ENCODE assay signal across 47 mouse cellular contexts in genomic region chr9:78070496-78070895, GRCm38 (mm10). TPM values are rescaled to one million over a fixed set of nuclear protein-coding genes. Genes with fewer than 3 reads are reported as not detected.
"Had no signal": no experiment of that assay in that cellular context is flagged by ENCODE, and none has a peak within 500 bp of the region (broad histone marks: within the 10 kb centered on the region; RNA-seq: fewer than 3 reads in every experiment).

No protein-coding gene starts in this region.

- H3K36me3 ChIP-seq: heart, embryonic 10.5 days; heart, embryonic 12.5 days; heart, embryonic 13.5 days; heart, embryonic 15.5 days; hindbrain, embryonic 10.5 days; hindbrain, embryonic 12.5 days; hindbrain, embryonic 13.5 days; hindbrain, embryonic 15.5 days; intestine, embryonic 15.5 days; kidney, embryonic 15.5 days had no signal

- DNase-seq: heart, postnatal 10 days; heart, postnatal 36 days; heart, postnatal 4 days; kidney, adult 11 months; kidney, adult 18-20 months; kidney, adult 2 months; kidney, adult 8-10 months; kidney, adult 9 months; kidney, postnatal 10 days; kidney, postnatal 14 days; kidney, postnatal 25 days; kidney, postnatal 36 days; kidney, postnatal 4 days; layer of hippocampus, adult 9-11 months; layer of hippocampus, postnatal 36 days had no signal

- H3K4me3 ChIP-seq: heart, embryonic 10.5 days; heart, embryonic 12.5 days; heart, embryonic 13.5 days; heart, embryonic 15.5 days; hindbrain, embryonic 10.5 days; hindbrain, embryonic 12.5 days; hindbrain, embryonic 13.5 days; hindbrain, embryonic 15.5 days; intestine, embryonic 15.5 days; kidney, embryonic 15.5 days; layer of hippocampus, adult 2 months had no signal

- H3K4me1 ChIP-seq: heart, embryonic 10.5 days; heart, embryonic 12.5 days; heart, embryonic 13.5 days; heart, embryonic 15.5 days; hindbrain, embryonic 10.5 days; hindbrain, embryonic 13.5 days; hindbrain, embryonic 15.5 days; intestine, embryonic 15.5 days; kidney, embryonic 15.5 days had no signal

- H3K9ac ChIP-seq: heart, embryonic 12.5 days; heart, embryonic 13.5 days; heart, embryonic 15.5 days; hindbrain, embryonic 12.5 days; hindbrain, embryonic 13.5 days; hindbrain, embryonic 14.5 days; hindbrain, embryonic 15.5 days; intestine, embryonic 15.5 days; kidney, embryonic 15.5 days had no signal

- H3K27me3 ChIP-seq: heart, embryonic 12.5 days; heart, embryonic 13.5 days; heart, embryonic 15.5 days; hindbrain, embryonic 12.5 days; hindbrain, embryonic 13.5 days; hindbrain, embryonic 15.5 days; intestine, embryonic 15.5 days; kidney, embryonic 15.5 days had no signal

- H3K9me3 ChIP-seq: heart, embryonic 10.5 days; heart, embryonic 13.5 days; heart, embryonic 15.5 days; hindbrain, embryonic 10.5 days; hindbrain, embryonic 12.5 days; hindbrain, embryonic 13.5 days; hindbrain, embryonic 15.5 days; intestine, embryonic 15.5 days; kidney, embryonic 15.5 days had no signal

- ATAC-seq: hindbrain, embryonic 16.5 days; hindbrain, postnatal 0 days; inflammation-experienced regulatory T-cells, adult 6 months; intestine, embryonic 15.5 days; intestine, embryonic 16.5 days; intestine, postnatal 0 days had no signal

- H3K27ac ChIP-seq: heart, embryonic 10.5 days; heart, embryonic 13.5 days; heart, embryonic 15.5 days; hindbrain, embryonic 10.5 days; hindbrain, embryonic 12.5 days; hindbrain, embryonic 13.5 days; hindbrain, embryonic 14.5 days; hindbrain, embryonic 15.5 days; hindbrain, postnatal 0 days; intestine, embryonic 15.5 days; kidney, embryonic 15.5 days; kidney, postnatal 0 days; layer of hippocampus, adult 2 months had no signal

- H3K4me2 ChIP-seq: heart, embryonic 11.5 days; heart, embryonic 12.5 days; heart, embryonic 13.5 days; heart, embryonic 15.5 days; hindbrain, embryonic 12.5 days; hindbrain, embryonic 13.5 days; hindbrain, embryonic 14.5 days; hindbrain, embryonic 15.5 days; intestine, embryonic 15.5 days; kidney, embryonic 15.5 days had no signal

RNA-seq across cellular contexts. Expression of gene Gcm1, which starts 18.8 kb away (rescaled TPM):
- total RNA-seq: heart, postnatal 10 days; heart, postnatal 25 days; heart, postnatal 36 days; heart, postnatal 4 days; hematopoietic stem cell, adult 5-6 weeks; layer of hippocampus, adult 18-20 months; layer of hippocampus, adult 2 months; layer of hippocampus, adult 8-10 months; layer of hippocampus, postnatal 10 days; layer of hippocampus, postnatal 14 days; layer of hippocampus, postnatal 25 days; layer of hippocampus, postnatal 36 days; left cerebral cortex, adult 18-20 months had no signal
- polyA plus RNA-seq: heart, embryonic 10.5 days; heart, embryonic 11.5 days; heart, embryonic 12.5 days; heart, embryonic 13.5 days; heart, embryonic 14.5 days; heart, embryonic 15.5 days; heart, postnatal 0 days; hindbrain, embryonic 11.5 days; hindbrain, embryonic 12.5 days; hindbrain, embryonic 13.5 days; hindbrain, embryonic 14.5 days; hindbrain, embryonic 15.5 days; hindbrain, embryonic 16.5 days; inflammation-experienced regulatory T-cells, adult 6 months; intestine, embryonic 14.5 days; intestine, embryonic 15.5 days; intestine, embryonic 16.5 days; intestine, postnatal 0 days; large intestine, adult 2 months had no signal
